10 mouse cellular contexts compared by ENCODE assay signal in genomic region chr9:43491024-43491751, GRCm38 (mm10).
DNase-seq lines count a peak whose midpoint lies in the region; ATAC-seq and TF ChIP-seq lines count a peak whose summit lies in the region.
"Had no signal": no experiment of that assay in that cellular context is flagged by ENCODE, and none has a peak within 500 bp of the region (broad histone marks: within the 10 kb centered on the region; RNA-seq: fewer than 3 reads in every experiment).

No protein-coding gene starts in this region.

- ATAC-seq in cerebellum, adult (ENCODE audit: insufficient number of reproducible peaks, low FRiP score, low TSS enrichment): no peak
- ATAC-seq in erythroblast, adult 5-6 weeks (replicated peaks; ENCODE audit: low FRiP score, poor library complexity, severe bottlenecking): no peak
- ATAC-seq: midbrain, embryonic 16.5 days had no signal

- DNase-seq in cerebellum, adult 9-10 months: peak; percentile 48
- DNase-seq in layer of hippocampus, adult 2 months (ENCODE audit: low spot score in 2 of 2): peak in 1 of 2 experiments; percentile 53
- DNase-seq in layer of hippocampus, postnatal 25 days (ENCODE audit: extremely low spot score in 1 of 2, low spot score in 1 of 2): no peak
- DNase-seq in MEL (ENCODE audit: low read depth, low spot score): no peak
- DNase-seq in kidney, postnatal 14 days: peak; percentile 58
- no peak for DNase-seq in ovary, postnatal 36 days (ENCODE audit: low spot score)

- H3K9ac ChIP-seq in MEL (ENCODE audit: control insufficient read depth, low read depth, low read length, poor library complexity, severe bottlenecking): no peak overlapping the region
- H3K9ac ChIP-seq: embryonic facial prominence, embryonic 15.5 days had no signal

- H3K4me3 ChIP-seq in layer of hippocampus, adult 2 months: no peak overlapping the region
- no peak overlapping the region for H3K4me3 ChIP-seq in MEL (ENCODE audit: control insufficient read depth in 1 of 2, insufficient read depth in 1 of 2, low read depth in 2 of 2, low read length in 2 of 2)
- H3K4me3 ChIP-seq: embryonic facial prominence, embryonic 15.5 days had no signal

- no peaks in the 10 kb centered on the region for H3K4me1 ChIP-seq in MEL (ENCODE audit: control insufficient read depth in 1 of 2, insufficient read depth in 2 of 2, low read length in 2 of 2)

- H3K27ac ChIP-seq in layer of hippocampus, adult 2 months: 0 out of 2 replicates have a peak overlapping the region, but pooled peaks have one; percentile 41
- H3K27ac ChIP-seq in MEL (ENCODE audit: control insufficient read depth, low read depth, low read length): no peak overlapping the region
- H3K27ac ChIP-seq: embryonic facial prominence, embryonic 15.5 days had no signal

- no peak for TF ChIP-seq POLR2A in MEL (IDR thresholded peaks at IDR 0.05; ENCODE audit: control insufficient read depth in 1 of 2, insufficient read depth in 1 of 2, low read depth in 1 of 2, low read length in 2 of 2, poor library complexity in 1 of 2)

- peak; percentile 91 for TF ChIP-seq CTCF in layer of hippocampus, adult 2 months (conservative IDR thresholded peaks at IDR 0.05)
- peak in 2 of 3 experiments; percentile 16 to 29; a peak in 3 of 6 replicates for TF ChIP-seq CTCF in MEL (IDR thresholded peaks at IDR 0.05 in 2 of 3, conservative IDR thresholded peaks at IDR 0.05 in 1 of 3; ENCODE audit: control insufficient read depth in 1 of 3, insufficient read depth in 1 of 3, low read depth in 2 of 3, low read length in 3 of 3, poor library complexity in 1 of 3, severe bottlenecking in 1 of 3)

- H3K79me2 ChIP-seq in MEL (ENCODE audit: control insufficient read depth, insufficient read depth, low read length, poor library complexity): no peaks in the 10 kb centered on the region

- no peaks in the 10 kb centered on the region for H3K9me3 ChIP-seq in MEL (replicated peaks; ENCODE audit: insufficient read depth, low read length)
- H3K9me3 ChIP-seq: embryonic facial prominence, embryonic 15.5 days had no signal

- TF ChIP-seq EP300 in MEL (IDR thresholded peaks at IDR 0.05; ENCODE audit: low read depth in 1 of 2, low read length in 2 of 2): no peak

- no peaks in the 10 kb centered on the region for H3K27me3 ChIP-seq in MEL (ENCODE audit: control insufficient read depth in 1 of 2, insufficient read depth in 2 of 2, low read length in 2 of 2)
- H3K27me3 ChIP-seq: embryonic facial prominence, embryonic 15.5 days had no signal

- TF ChIP-seq RAD21 in MEL (IDR thresholded peaks at IDR 0.05; ENCODE audit: low read depth, low read length): no peak

- no peaks in the 10 kb centered on the region for H3K36me3 ChIP-seq in MEL (ENCODE audit: control insufficient read depth in 1 of 2, insufficient read depth in 2 of 2, low read length in 2 of 2)
- H3K36me3 ChIP-seq: embryonic facial prominence, embryonic 15.5 days had no signal

TF ChIP-seq in MEL, 35 proteins besides CTCF, POLR2A, EP300 and RAD21:
- TF ChIP-seq POLR2AphosphoS5 (IDR thresholded peaks at IDR 0.05; ENCODE audit: borderline replicate concordance, low read depth, low read length) (no peak), CHD2 (IDR thresholded peaks at IDR 0.05; ENCODE audit: low read length) (no peak), BHLHE40 (IDR thresholded peaks at IDR 0.05; ENCODE audit: borderline replicate concordance, low read depth, low read length) (no peak), TAL1 (IDR thresholded peaks at IDR 0.05; ENCODE audit: low read length) (no peak), MYB (IDR thresholded peaks at IDR 0.05; ENCODE audit: low read depth, low read length) (no peak)
TF ChIP-seq in MEL: peak in this region for 0.

Comparison
In these comparisons a context has a peak if more than half of its experiments do, and no peak if none do; other contexts are left out.
1. DNase-seq: peak in cerebellum, adult 9-10 months (single experiment) and kidney, postnatal 14 days (single experiment); none in layer of hippocampus, postnatal 25 days (0 of 2), MEL (single experiment) and ovary, postnatal 36 days (single experiment).